Mouse (Mus musculus): ENCODE measurements around the gene Slc25a1. TPM values are rescaled to one million over a fixed set of nuclear protein-coding genes. Genes with fewer than 3 reads are reported as not detected.

Slc25a1 gene
- 11.5 TPM for polyA plus RNA-seq (2014; fragmentation: Illumina TruSeq; extraction: RNeasy Lipid Tissue Mini Kit (QIAGEN cat#74804))

DNA sequence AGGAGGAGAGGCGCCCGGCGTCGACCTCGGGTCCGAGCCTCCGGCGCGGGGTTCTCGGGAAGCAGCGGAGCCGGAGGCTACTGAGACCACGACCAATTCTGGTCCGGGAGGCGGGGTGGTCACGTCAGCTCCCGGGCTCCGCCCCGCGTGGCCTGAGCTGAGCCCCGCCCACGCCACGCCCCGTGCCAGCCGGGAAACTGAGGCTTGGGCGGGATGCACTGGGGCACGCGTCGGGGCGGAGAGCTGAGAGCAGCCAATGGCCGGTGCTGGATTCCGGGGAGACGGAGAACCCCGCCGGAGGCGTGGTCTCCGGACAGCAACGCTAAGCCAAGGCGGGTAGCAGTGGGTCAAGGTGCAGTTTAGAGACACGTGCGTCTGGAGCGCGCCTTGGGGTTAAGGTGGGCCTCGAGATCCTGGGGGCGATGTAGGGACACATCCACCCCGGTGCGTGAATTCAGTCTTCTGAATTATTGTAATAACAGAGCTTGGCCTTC is at the start of gene Slc25a1:
Slc25a1 (minus strand) TSS at position 133 of the 494 bp plus-strand sequence.

DNA sequence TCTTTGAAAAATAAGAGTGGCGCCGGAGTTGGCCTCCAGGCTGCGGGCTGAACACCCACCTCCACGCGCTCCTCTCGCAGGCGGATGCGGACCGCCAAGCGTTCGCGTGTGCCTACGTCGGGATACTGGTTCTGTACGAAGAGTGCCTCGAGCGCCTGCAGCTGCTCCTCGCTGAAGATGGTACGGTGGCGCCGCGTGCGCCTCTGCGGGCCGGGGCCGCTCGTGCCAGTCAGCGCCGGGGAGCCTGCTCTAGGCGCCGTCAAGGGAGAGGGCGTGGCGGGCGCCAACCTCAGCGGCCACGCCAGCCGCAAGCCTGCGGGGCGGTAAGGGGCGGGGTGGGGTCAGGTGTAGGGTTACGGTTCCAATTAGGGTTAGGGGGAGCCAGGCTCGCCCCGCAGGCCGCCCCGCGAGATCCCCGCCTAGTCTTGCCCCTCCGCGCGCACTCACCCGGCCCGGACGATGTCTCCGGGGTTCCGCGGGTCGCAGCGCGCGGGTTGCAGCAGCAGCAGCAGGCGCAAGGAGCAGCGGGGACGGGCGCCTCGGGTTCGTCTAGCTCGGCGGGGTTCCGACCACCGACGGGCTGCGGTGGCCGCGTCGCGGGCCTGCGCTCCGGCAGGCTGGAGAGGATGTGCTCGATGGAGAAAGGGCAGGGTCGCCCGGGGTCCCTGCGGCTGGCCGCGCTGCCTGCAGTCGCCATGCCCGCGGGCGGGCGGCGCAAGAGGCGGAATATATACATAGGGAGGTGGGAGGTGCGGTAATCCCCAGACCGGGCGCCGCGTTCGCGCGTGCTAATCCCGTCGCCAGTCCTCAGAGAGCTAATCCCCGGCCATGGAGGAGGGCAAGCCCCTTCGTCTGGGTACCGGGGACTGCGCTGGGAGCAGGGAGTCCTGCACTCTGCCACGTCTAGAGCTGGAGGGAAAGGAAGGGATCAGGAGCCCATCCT is 13.4 kb downstream of the Slc25a1 start, which contains the start of gene Gsc2:
Gsc2 (minus strand) TSS at position 753 of the 943 bp plus-strand sequence.

DNA sequence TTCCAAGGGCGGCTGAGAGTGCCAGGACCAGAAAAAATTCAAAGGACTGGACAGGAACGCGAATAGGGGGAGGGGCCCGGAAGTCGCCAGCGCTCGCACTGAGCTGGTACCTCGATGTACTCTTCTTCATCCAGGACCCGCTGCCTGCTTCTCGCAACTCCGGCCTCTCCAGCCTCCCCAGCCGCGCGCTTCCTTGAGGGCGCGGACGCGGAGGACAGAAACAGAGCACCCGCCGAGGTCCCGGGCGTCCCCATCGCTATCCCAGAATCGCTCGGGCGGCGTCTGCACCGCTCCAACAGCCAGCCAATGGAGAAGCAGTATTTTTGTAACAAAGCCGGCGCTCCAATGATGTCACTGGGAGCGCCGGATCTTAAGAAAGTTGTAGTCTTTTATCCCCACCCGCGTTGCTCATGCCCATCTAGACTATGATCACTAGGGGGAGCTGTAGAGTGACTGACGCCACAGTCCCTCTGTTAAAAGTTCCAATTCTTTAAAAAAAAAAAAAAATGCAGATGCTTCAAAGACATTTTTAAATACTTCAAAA is 16.9 kb downstream of the Slc25a1 start, which contains the start of gene Ess2:
Ess2 (minus strand) TSS at position 297 of the 544 bp plus-strand sequence.

DNA sequence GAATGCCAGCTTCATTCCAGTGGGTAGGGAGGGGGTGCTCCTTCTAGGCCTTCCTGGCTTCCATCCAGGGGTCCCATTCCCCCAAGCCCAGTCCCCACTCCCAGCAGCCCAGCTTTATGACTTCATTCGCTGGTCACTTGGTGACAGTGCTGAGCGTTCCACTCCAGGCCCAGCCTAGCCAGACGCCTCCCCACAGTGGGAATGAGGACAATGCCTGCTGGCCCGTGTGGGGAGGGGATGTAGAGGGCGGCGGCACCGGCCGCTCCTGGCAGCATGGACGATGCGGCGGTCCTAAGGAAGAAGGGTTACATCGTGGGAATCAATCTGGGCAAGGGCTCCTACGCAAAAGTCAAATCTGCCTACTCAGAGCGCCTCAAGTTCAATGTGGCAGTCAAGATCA is 29.6 kb downstream of the Slc25a1 start, which contains the start of the genes Dgcr2 and Tssk2:
Dgcr2 (minus strand) TSS at position 101 of the 400 bp plus-strand sequence.
Tssk2 (plus strand) TSS at position 176 of the 400 bp plus-strand sequence.

DNA sequence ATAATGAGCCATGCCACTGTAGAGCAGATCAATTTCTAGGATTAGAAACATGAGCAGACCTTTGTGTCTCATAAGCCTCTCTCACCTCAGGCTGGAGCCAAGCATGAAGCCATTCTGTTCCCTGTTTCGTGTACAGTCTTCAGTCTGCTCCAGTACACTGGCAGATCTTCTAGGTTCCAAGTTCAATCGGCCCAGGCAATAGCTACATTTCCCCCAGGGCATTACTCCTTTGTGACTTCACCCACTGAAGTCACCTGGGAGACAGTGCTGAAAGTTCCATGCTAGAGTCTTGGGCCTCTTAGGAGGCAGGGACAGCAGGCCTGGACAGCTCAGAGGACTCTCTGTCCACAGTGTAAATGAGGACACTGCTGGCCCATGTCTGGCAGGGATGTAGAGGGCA is 34.1 kb downstream of the Slc25a1 start, which contains the start of gene Tssk1:
Tssk1 (plus strand) TSS at position 301 of the 400 bp plus-strand sequence.

DNA sequence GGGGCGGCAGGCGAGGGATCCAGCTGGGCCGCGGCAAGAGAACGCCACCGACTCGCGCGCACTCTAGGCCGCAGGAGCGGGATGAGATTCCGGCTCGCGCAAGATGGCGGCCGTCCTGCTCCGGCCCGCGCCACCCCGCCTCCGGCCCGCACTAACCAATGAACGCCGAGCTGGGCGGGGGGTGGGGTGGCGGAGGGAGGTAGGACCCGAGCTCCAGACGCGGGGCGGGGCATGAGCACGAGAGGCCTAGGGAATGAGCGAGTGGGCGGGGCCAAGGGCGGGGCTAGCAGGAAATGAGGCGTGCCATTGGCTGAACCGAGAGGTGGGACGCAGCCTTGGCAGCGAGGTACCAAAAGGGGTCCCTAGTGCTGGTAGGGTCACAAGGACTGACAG is 36.5 kb downstream of the Slc25a1 start, which contains the start of gene Gm20518:
Gm20518 (minus strand) TSS at position 105 of the 393 bp plus-strand sequence.

Other genes with a start within 250 kb of the Slc25a1 start
- gene Med15, start 195.3 kb downstream of the Slc25a1 start, polyA plus RNA-seq (2014; fragmentation: Illumina TruSeq; extraction: RNeasy Lipid Tissue Mini Kit (QIAGEN cat#74804)): 10.9 TPM
- 11.0 TPM for gene Klhl22, start 168.6 kb downstream of the Slc25a1 start, polyA plus RNA-seq (2014; fragmentation: Illumina TruSeq; extraction: RNeasy Lipid Tissue Mini Kit (QIAGEN cat#74804))
- gene Scarf2, start 130.9 kb downstream of the Slc25a1 start, polyA plus RNA-seq (2014; fragmentation: Illumina TruSeq; extraction: RNeasy Lipid Tissue Mini Kit (QIAGEN cat#74804)): 0.14 TPM
- gene B830017H08Rik, start 95.1 kb downstream of the Slc25a1 start, polyA plus RNA-seq (2014; fragmentation: Illumina TruSeq; extraction: RNeasy Lipid Tissue Mini Kit (QIAGEN cat#74804)): not detected
- gene Car15, start 89.9 kb downstream of the Slc25a1 start, polyA plus RNA-seq (2014; fragmentation: Illumina TruSeq; extraction: RNeasy Lipid Tissue Mini Kit (QIAGEN cat#74804)): not detected
- not detected for gene Gm20518, start 36.5 kb downstream of the Slc25a1 start, polyA plus RNA-seq (2014; fragmentation: Illumina TruSeq; extraction: RNeasy Lipid Tissue Mini Kit (QIAGEN cat#74804))
- gene Tssk1, start 34.0 kb downstream of the Slc25a1 start, polyA plus RNA-seq (2014; fragmentation: Illumina TruSeq; extraction: RNeasy Lipid Tissue Mini Kit (QIAGEN cat#74804)): not detected
- gene Dgcr2, start 29.7 kb downstream of the Slc25a1 start, polyA plus RNA-seq (2014; fragmentation: Illumina TruSeq; extraction: RNeasy Lipid Tissue Mini Kit (QIAGEN cat#74804)): 13.3 TPM
- not detected for gene Tssk2, start 29.6 kb downstream of the Slc25a1 start, polyA plus RNA-seq (2014; fragmentation: Illumina TruSeq; extraction: RNeasy Lipid Tissue Mini Kit (QIAGEN cat#74804))
- gene Ess2, start 16.9 kb downstream of the Slc25a1 start, polyA plus RNA-seq (2014; fragmentation: Illumina TruSeq; extraction: RNeasy Lipid Tissue Mini Kit (QIAGEN cat#74804)): 2.9 TPM
- gene Gsc2, start 13.2 kb downstream of the Slc25a1 start, polyA plus RNA-seq (2014; fragmentation: Illumina TruSeq; extraction: RNeasy Lipid Tissue Mini Kit (QIAGEN cat#74804)): not detected
- gene Vpreb2, start 52.2 kb upstream of the Slc25a1 start, polyA plus RNA-seq (2014; fragmentation: Illumina TruSeq; extraction: RNeasy Lipid Tissue Mini Kit (QIAGEN cat#74804)): not detected
- 3.3 TPM for gene Dgcr6, start 124.6 kb upstream of the Slc25a1 start, polyA plus RNA-seq (2014; fragmentation: Illumina TruSeq; extraction: RNeasy Lipid Tissue Mini Kit (QIAGEN cat#74804))
- not detected for gene Prodh, start 162.0 kb upstream of the Slc25a1 start, polyA plus RNA-seq (2014; fragmentation: Illumina TruSeq; extraction: RNeasy Lipid Tissue Mini Kit (QIAGEN cat#74804))
- gene Rtn4r, start 199.4 kb upstream of the Slc25a1 start, polyA plus RNA-seq (2014; fragmentation: Illumina TruSeq; extraction: RNeasy Lipid Tissue Mini Kit (QIAGEN cat#74804)): not detected

Measured in ovary, adult 10 weeks (tissue).